Comparison of ENCODE assay signal across 8 mouse cellular contexts in the genomic region with DNA sequence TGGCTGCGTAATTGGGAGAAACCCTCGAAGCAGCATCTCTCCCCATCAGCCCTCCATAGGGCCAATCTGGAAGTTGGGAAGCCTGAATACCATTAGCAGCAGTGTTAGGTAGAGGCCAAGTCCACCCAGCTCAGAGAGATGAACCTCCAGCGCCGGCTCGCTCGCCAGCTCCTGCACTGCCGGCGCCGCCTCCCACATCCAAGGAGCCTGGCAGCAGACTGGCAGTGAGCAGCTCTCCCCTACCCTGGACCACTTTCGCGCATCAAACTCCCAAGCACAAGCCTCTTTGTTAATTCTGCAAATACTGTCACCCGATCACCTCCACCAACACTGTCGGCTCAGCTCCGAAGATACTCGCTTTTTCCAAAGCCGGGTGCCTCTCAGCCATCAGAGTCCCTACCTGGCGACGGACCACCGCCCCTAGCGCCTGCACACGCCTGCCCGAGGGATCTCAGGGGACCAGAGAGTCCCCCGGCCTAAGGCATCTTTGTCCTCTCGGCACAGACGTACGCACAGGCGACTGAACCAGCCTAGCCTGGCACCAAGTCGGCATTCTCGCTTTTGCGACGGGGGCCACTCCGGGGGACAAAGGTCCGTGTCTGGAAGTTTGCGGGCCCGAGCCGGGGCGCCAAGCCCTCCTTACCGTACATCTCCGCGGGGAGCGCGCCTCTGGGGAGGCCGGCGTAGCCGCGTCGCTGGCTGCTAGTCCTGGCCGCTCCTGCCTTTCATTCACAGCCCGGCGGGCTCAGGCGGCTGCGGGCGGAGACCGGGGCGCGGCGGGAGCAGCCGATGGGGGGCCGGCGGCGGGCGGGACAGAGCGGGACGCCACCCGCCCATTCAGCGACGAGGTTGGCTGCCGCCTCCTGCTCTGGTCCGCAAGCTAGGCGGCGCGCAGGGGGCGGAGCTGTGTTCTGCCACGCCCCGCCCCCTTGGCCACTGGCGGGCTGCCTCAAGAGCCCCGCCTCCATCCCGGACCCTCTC. TPM values are rescaled to one million over a fixed set of nuclear protein-coding genes. Genes with fewer than 3 reads are reported as not detected.
DNase-seq lines count a peak whose midpoint lies in the region; ATAC-seq lines count a peak whose summit lies in the region.

A gene (minus strand): TSS at position 855 of the 981 bp plus-strand sequence.

- ATAC-seq in hindbrain, embryonic 12.5 days (ENCODE audit: low FRiP score), result peak; percentile 93
- peak; percentile 96 for ATAC-seq in lung, embryonic 15.5 days (ENCODE audit: borderline replicate concordance, extremely low read depth, low FRiP score, low TSS enrichment)

- peak within 1 kb of the TSS; percentile 66 for H3K4me2 ChIP-seq in hindbrain, embryonic 12.5 days (replicated peaks)
- peak within 1 kb of the TSS; percentile 92 for H3K4me2 ChIP-seq in lung, embryonic 15.5 days

- WGBS in hindbrain, embryonic 12.5 days, result under 1% methylated on average over 78 of the region's 78 CpGs
- WGBS in lung, embryonic 15.5 days, result under 1% methylated on average over 71 of the region's 78 CpGs

- no peaks in the 10 kb centered on the region for H3K36me3 ChIP-seq in hindbrain, embryonic 12.5 days
- no peaks in the 10 kb centered on the region for H3K36me3 ChIP-seq in lung, embryonic 15.5 days

- peak; percentile 91 for DNase-seq in Muller cell, postnatal 12 days (ENCODE audit: inconsistent ontology term)
- peak; percentile 92 to 95 for DNase-seq in cerebellum, postnatal 10 days
- DNase-seq in frontal cortex, postnatal 25 days (ENCODE audit: low spot score in 2 of 2), result peak; percentile 64 to 75
- peak; percentile 88 for DNase-seq in layer of hippocampus, adult 9-11 months
- peak; percentile 27 for DNase-seq in ovary, postnatal 10 days (ENCODE audit: low spot score)
- DNase-seq in thymus, postnatal 0 days (ENCODE audit: low spot score), result peak; percentile 70

- H3K4me1 ChIP-seq in hindbrain, embryonic 12.5 days, result peaks cover 21% of the 10 kb centered on the region
- H3K4me1 ChIP-seq in lung, embryonic 15.5 days, result peaks cover 9% of the 10 kb centered on the region

- H3K9ac ChIP-seq in hindbrain, embryonic 12.5 days, result peak within 1 kb of the TSS; percentile 73
- H3K9ac ChIP-seq in lung, embryonic 15.5 days, result peak within 1 kb of the TSS; percentile 64

- H3K27me3 ChIP-seq in hindbrain, embryonic 12.5 days, result peaks cover 12% of the 10 kb centered on the region
- H3K27me3 ChIP-seq in lung, embryonic 15.5 days, result peaks cover 7% of the 10 kb centered on the region; the same call in 1 of the 2 replicates

- peak within 1 kb of the TSS; percentile 82 for H3K27ac ChIP-seq in hindbrain, embryonic 12.5 days
- no peak within 1 kb of the TSS for H3K27ac ChIP-seq in lung, embryonic 15.5 days

- no peaks in the 10 kb centered on the region for H3K9me3 ChIP-seq in hindbrain, embryonic 12.5 days (replicated peaks)
- no peaks in the 10 kb centered on the region for H3K9me3 ChIP-seq in lung, embryonic 15.5 days

- H3K4me3 ChIP-seq in hindbrain, embryonic 12.5 days, result peak within 1 kb of the TSS; percentile 90
- peak within 1 kb of the TSS; percentile 67 for H3K4me3 ChIP-seq in lung, embryonic 15.5 days

RNA-seq across cellular contexts. Expression of the gene that starts here (rescaled TPM):
- polyA plus RNA-seq in hindbrain, embryonic 12.5 days (2016; fragmentation: Nextera tagmentation; extraction: Ambion mirVana), result 33.1 and 36.8 TPM in 2 replicates
- polyA plus RNA-seq in lung, embryonic 15.5 days (2015; fragmentation: Nextera tagmentation; extraction: Ambion mirVana), result 4.0 and 4.2 TPM in 2 replicates
- 0.65 and 0.77 TPM in 2 replicates for polyA plus RNA-seq in thymus, postnatal 0 days (2015; fragmentation: Nextera tagmentation; extraction: Ambion mirVana)

Comparison
In these comparisons a context has a peak if more than half of its experiments do, and no peak if none do; other contexts are left out.
1. Peak in DNase-seq in thymus, postnatal 0 days; RNA of the gene not detected or under 1 TPM.
2. DNase-seq: peak in every context shown above with its lines; median percentile 94 in cerebellum, postnatal 10 days; 91 in Muller cell, postnatal 12 days; 88 in layer of hippocampus, adult 9-11 months; 70 in thymus, postnatal 0 days; 70 in frontal cortex, postnatal 25 days; 27 in ovary, postnatal 10 days.